Mouse (Mus musculus) T-helper 1 cell (primary cell): ENCODE results near the gene Htr1d.

Experiments used
- in situ Hi-C: fragments of 300-600 bp; cut with MboI, MseI; formaldehyde crosslinking; loops from one replicate; pipeline ENCODE4 v1.15.1; 2025; ENCODE audit warnings: high pct_unique_total_duplicates

Gene Htr1d

DNA sequence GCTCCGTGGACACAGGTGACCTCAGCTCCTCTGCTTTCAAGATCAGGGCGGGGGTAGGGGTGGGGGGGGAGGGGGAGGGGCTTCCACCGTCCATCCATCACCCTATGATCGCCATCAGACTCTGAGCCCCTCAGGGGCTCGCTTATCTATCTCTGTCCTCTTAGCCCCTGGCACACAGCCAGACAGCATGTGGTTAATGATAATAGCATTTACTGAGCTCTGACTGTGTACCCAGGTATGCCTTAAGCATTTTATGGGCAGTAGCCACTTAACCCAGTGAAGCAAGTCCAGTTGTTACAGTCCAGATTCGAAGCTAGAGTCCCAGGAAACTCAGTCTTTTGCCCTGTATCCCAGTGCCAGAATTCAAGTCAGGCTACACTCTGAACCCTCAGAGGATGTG, 28.2 kb downstream of the Htr1d start:
- in situ Hi-C loops: loop anchor here (5.0 kb wide), 1 partner anchor 171 kb away; the partner anchor contains the start of gene Lactbl1

DNA sequence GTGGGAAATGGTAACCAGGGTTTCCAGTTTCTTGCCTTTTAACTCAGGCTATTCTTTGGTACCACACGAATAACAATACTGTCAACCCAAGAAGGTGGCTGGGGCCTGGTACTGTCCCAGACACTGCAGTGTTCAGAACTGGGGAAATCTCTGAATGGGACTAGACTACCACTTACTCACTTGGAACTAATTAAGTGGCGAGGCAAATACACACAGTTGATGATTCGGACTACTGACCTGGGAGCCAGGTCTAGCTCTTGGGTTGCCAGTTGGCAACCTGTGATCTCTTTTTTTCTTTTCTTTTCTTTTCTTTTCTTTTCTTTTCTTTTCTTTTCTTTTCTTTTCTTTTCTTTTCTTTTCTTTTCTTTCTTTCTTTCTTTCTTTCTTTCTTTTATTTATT, 29.0 kb downstream of the Htr1d start:
- in situ Hi-C loops: loop anchor here (5.0 kb wide), 1 partner anchor 170 kb away; the partner anchor contains the start of gene Lactbl1

DNA sequence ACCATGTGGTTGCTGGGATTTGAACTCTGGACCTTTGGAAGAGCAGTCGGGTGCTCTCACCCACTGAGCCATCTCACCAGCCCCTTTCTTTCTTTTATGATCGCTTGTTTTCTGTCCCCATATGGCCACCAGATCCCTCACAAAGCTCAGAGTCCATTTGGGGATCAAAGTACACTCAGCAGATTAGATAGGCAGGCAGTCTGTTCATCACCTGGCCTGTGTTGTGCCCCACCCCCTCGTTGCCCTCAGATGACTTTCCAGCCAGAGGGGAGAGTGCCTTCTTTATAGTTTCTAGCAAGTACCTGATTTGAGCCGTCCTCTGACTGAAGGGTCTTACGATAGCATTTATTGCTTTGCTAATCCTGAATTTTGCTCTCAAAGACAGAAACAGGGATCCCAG, 29.5 kb downstream of the Htr1d start:
- in situ Hi-C loops: loop anchor here (5.0 kb wide), 1 partner anchor 170 kb away; the partner anchor contains the start of gene Lactbl1

DNA sequence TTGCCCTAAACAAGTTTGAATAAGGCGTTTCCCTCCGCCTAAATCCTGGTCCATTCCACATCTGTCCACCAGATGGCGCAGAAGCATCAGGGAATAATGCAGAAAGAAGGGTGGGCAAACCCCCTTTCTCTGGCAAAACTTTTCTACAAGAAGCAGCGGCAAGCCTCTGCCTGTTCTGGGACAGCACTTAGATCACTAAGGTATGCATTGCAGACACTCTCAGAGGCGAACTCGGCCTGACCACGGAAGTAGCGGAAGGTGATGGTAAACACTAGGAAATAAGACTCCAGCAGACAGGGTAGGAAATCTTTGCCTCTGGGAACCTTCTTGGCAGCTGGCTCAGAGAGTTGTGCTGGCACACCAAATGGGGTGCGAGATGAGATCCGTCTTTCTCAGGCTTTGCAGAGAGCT, 31.5 kb downstream of the Htr1d start:
- in situ Hi-C loops: loop anchor here (5.0 kb wide), 2 partner anchors 57 to 167 kb away; partner anchors contain the start of gene Lactbl1

DNA sequence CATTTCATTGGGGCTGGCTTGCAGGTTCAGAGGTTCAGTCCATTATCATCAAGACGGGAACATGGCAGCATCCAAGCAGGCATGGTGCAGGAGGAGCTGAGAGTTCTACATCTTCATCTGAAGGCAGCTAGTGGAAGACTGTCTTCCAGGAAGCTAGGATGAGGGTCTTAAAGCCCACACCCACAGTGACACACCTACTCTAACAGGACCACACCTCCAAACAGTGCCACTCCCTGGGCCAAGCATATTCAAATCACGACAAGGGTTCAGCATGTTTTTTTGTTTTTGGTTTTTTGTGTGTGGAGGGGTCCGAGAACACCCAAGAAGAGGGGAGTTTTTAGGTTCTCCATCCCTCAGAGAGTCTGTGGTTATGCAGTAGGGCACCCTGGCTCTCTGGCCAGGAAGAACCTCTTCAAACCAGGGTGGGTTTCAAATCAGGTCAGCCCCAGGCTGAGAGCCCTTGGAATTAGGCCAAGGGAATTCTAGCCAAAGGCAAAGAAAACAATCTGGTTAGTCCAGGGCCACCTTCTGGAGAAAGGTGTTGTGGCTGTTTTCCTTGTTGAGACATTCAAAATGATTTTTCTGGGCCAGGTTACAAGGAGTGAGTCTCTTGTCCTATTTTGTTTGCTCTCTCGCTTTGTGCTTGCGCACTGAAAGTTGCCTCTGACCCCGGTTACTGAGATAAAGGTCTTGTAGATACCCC, 33.3 kb downstream of the Htr1d start:
- in situ Hi-C loops: loop anchor here (5.0 kb wide), 1 partner anchor 56 kb away; no protein-coding TSS in a partner anchor

DNA sequence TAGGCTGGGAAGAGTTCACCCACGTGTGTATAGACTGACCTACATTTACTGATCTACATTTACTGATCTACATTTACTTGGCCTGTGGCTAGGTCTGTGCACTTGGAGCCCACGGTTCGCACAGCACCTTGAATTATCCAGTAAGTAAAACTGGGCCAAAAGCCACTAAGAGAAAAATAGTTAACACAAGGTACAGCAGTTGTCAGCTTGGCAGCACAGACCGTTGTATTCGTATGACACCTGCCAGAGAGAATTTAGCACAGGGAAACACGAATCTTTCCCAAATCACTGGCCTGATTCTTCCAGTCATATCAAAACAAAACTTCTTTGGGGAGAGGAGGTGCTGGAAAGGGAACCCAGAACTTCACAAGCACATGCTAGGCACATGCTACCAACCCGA, 35.0 kb downstream of the Htr1d start:
- in situ Hi-C loops: loop anchor here (5.0 kb wide), 1 partner anchor 54 kb away; no protein-coding TSS in a partner anchor

DNA sequence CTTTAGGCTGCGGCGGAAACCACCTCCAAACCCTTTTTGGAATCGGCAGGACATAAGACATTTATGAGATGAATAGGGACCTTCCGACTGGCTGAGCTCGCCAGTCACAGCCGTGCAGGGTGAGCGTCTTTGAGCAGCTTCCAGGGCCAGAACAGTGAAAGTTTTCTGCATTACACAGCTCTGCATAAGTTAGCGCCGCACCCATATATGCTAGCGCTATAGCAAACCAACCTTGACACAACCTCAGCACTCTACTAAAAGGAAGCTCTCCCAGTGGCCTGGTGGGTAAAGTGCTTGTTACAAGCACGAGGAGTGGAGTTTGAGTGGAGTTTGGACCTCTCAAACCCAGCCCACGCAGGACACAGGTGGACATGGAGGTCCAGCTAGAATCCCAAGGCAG, 35.9 kb downstream of the Htr1d start:
- in situ Hi-C loops: loop anchor here (5.0 kb wide), 1 partner anchor 53 kb away; no protein-coding TSS in a partner anchor

DNA sequence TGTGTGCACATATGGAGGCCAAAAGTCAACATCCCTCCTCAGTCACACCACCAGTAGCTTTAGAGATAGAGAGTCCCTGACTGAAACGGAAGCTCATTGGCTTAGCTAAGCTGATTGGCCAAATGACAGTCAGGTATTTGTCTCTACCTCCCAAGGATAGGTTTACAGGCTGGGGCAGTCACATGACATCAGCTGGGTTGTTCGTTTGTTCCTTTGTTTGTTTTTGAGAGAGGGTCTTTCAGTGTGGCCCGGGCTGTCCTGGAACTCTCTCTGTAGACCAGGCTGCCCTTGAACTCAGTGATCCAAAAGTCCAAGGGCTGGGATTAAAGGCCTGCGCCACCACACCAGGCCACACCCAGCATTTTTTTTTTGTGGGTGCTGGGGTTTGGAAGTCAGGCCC, 37.9 kb downstream of the Htr1d start:
- in situ Hi-C loops: no loop called here

DNA sequence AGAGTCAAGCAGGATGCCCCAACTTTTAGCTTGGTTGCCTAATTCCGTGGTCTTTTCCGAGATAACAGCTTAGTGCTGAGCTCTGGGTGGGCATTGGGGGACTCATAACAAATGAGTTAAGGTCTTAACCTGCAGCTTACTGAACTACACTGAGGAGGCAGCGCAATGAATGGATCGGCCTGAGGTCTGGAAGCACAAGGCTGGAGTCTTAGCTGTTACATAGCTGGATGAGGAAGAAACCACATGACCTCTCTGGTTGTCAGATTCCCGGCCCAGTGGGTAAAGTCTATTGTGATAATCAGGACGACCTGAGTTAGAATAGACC, 38.4 kb downstream of the Htr1d start:
- in situ Hi-C loops: no loop called here

DNA sequence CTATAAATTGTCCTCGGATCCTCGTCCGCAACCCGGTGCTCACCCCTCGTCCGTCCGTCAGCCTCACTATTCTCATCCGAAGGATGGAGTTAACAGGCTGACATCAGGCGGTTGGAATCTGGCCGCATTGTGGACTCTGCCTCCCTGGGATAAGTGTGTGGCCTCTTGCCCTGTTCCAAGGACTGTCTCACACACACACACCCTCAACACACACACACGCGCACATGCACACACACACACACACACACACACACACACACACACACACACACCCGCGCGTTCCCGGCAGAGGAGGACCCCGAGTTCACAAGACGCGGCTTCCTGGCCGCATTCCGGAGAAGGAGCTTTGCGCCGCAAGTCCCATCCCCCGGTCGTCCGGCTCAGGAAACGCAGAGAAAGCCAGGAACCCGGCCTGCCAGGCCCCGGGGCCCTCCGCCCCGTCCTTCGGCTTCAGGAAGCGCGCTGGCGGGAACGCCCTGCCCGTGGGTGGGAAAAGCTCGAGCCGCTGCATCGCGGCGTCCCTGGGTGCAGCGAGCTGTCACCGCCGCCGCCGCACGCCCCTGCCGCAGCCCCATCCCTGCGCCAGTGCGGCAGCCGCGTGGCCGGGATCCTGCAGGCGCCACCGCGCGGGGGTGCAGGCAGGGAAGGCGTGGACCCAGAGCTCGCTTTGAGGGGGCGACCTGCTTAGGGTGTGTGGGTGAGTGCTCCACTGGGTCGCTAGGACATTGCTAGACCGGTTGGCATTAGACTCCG, 38.9 kb downstream of the Htr1d start, which contains the start of gene 6030445D17Rik:
TSS of gene 6030445D17Rik (plus strand) at position 165 of the 753 bp plus-strand sequence.
- in situ Hi-C loops: no loop called here

DNA sequence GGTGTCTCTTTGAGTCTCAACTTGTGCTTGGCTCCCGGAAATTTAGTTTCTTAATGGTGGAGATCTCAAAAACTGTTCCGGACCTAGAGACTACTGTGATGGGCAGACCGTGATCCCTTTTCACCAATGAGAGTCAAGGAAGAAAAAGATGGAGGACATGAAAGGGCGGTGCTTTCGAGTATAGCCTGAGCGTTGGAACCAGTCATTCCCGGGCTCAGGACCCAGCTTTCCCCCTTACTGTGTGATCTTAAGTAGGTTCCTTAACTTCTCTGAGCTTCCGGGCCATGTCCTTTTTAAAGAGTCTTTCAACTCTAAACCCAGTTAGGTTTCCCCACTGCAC, 39.5 kb downstream of the Htr1d start:
- in situ Hi-C loops: no loop called here

DNA sequence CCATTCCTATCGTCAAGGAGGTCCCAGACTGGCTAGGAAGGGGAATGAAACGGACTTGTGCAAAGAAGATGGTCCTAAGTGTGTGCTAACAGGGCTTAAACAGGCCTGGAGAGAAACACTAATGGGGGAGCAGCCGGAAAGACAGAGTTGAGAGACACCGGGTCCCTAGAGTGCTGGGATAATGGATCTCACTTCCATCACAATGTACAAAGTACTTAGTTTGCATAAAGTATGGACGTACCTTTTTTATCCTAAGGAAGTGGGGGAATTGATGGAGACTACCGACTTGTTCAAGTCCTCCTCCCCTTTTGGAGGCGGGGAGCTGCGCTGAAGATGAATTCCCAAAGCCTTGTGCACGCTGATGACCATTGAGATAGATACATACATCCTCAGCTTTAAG, 40.1 kb downstream of the Htr1d start:
- in situ Hi-C loops: no loop called here

DNA sequence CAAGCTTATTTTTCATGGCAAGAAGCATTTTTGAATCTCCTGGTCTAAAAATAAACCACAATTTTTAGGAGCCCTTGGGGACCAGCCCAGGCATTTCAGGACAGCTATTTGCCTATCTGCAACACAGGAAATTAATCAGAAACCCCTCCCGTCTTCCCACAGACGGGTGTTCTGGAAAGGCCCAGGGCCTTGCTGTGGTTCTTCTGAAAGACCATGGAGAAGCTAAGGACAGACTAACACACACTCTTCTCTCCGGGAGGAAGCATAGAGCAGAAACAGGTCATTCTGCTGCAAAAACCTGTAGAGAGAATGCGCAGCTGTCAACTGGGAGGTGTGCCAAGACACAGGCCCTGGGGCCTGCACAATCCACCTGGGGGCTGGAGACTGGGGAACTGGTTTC, 42.9 kb downstream of the Htr1d start:
- in situ Hi-C loops: no loop called here

DNA sequence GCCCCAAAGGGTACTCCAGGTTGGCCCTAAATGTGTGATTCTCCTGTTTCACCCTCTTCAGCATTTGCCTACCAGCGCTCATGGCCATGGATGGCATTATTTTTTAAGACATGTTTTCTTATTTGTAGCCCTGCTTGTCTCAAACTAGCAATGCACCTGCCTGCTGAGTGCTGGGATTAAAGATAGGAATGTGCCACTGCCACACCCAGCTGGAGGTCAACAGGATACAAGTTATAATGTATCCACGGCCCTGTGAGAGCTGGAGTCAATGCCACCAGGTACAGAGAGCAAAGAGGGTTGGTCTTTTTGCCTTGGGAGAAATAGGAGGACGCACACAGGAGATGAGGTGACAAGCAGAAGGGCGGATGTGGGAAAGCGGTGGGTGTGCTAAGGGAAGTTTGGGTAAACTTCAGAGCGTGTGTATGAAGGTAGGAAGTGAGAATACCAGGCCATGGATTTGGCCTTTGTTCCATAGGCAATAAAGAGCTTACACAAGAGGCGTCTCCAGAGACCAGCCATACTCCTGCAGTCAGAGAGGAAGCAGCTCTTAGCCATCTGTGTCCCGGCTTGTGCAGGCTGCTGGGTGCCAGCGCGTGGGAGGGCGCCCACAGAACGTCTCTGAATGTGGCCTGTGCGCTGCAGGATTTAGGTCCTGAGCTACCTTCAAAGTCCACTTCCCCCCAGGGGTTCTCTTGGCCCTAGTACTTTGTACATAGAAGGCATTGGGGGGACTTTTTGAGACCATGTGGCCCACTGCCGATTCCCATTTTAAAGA, 45.4 kb downstream of the Htr1d start:
- in situ Hi-C loops: no loop called here

DNA sequence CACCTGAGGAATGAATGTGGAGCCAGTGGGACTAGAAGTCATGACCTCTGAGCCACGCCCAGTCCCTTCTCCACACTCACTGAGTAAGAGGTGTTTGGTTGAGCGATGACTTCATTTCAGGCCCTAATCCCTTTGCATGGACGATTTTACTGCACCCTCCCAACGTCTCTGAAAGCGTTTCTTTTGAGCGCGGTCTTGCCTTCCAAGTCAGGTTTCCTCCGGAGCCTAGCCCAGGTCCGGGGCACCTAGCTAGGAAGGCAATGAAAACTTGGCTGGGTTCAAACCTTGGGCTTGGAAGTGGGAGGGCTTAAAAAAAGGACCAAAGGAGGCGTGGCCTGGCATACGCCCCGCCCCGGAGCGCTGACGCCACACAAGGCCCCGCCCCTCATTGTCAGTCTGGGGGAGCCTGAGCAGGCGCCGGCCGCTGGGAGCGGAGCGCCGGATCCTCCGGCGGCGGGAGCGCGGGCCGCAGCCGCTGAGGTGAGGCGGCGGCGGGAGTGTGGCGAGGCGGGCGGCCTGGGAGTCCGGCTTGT, 46.1 kb downstream of the Htr1d start, which contains the start of gene Luzp1:
TSS of gene Luzp1 (plus strand) at position 391 of the 533 bp plus-strand sequence.
- in situ Hi-C loops: no loop called here

DNA sequence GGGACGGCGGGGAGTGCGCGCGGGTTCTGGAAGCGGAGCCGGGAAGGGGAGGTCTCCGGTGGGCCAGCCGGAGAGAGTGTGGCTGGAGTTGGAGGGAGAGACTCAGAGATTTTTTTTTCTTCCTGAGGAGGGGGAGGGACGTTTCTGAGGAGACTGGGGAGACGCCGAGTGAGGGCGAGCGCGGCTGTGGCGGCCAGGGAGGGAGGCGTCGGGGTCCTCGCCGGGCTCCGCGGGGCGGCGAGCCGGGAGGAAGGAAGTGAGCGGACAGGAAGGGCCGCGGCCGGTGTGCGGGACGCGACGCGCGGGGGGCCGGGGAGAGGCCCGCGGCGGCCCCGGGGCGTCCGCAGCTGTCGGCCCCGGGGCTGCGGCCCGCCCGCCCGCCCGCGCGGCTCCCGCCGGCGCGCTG, 46.6 kb downstream of the Htr1d start:
- in situ Hi-C loops: no loop called here

DNA sequence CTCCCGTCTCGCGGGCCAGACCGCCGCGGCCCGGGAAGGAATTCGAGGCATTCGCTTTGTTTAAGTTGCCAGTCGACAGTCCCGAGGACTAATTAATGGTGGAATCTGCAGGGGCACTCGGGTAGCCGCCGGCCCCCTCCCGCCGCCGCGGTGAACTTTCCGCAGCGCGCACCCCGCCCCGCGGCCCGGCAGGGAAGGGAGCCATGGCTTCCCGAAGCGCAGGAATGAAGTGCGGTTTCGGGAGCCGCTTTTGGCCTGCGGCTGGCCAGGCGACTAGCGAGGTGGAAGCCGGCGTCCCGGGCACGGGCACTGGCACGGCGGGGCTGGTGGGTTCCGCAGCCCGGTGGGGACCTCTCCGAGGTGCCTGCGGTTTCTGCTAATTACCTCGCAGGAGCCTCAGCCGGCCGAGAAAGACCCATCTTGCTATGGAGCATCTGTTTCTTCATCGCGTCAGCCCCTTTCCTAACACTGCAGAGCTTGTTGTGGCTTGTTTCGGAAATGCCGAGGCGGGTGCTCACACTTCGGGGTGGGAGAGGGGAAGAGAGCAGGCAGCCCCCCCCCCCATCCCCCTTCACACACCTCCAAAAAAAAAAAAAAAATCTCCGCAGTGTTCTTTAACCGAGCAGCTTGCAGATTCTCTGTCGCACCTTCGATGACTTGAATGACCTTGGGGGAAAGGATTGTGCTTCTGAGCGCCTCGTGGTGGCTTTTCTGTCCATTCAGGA, 47.2 kb downstream of the Htr1d start:
- in situ Hi-C loops: no loop called here

DNA sequence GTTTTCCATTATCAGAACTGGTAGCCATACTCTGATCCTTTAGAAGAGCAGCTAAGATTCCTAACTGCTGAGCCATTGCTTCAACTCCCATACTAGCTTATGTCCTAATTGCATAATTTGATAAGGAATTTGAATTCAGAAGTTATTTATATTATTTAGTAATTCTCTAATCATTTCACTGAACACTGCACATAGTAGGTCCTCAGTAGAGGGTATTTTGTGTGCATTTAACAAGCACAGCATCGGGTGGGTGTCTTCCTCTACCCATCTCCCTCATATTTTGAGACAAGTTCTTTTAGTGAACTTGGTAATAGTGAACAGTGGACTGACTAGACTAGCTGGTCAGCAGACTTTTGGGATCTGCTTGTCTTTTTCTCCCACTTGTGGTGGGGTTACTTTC, 53.4 kb downstream of the Htr1d start:
- in situ Hi-C loops: no loop called here

DNA sequence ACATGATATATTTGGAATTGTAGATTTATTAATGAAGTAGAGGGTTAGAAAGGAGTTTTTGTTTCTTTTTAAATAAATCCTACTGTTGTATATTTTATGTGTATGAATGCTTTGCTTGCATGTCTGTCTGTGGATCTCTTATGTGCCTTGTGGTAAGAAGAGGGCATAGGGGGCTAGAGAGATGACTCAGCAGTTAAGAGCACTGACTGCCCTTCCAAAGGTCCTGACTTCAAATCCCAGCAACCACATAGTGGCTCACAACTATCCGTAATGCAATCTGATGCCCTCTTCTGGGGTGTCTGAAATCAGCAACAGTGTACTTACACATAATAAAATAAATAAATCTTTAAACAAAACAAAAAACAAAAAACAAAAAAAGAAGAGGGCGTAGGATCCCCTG, 63.2 kb downstream of the Htr1d start:
- in situ Hi-C loops: no loop called here
